Mouse (Mus musculus) kidney, adult 2 months (tissue): ENCODE measurements around the gene Sdk2.

ENCODE experiments used
- CTCF ChIP-seq: fragments of 200-500 bp; conservative IDR thresholded peaks from 2 replicates; pipeline ENCODE4 v1.5.1; 2011; ENCODE audit warnings: low read depth, mild to moderate bottlenecking, control low read depth, low read length, moderate library complexity, mixed read lengths; ENCODE audit not compliant: insufficient read depth, insufficient read length
- POLR2A ChIP-seq: fragments of 200-500 bp; IDR thresholded peaks from one replicate; pipeline ENCODE4 v1.6.1; 2011; ENCODE audit warnings: low read depth, low read length, control low read depth

DNA sequence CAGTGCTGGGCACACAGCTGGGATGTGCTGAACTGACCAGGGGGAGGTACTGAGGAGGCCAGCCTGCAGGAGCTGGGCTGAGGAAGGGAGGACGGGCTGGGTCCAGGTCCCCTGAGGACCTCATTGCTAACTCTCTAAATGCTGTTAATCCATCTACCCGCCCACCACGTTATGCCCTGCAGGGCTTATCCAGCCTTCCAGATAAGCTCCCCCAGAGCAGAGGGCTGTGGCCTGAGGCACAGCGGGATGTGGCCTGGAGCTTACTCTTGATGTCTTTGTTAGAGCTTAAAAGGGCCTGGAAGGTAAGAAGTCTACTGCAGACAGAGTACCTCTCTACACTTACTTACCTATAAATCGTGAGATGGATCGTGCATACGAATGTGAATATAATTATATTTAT lies 168.2 kb downstream of the Sdk2 start:
- TF ChIP-seq POLR2A (no peak), CTCF (no peak)
